Mouse (Mus musculus) testis, adult 2 months (tissue): ENCODE measurements around the gene Fam20c.

Source experiments
- CTCF ChIP-seq: fragments of 200-500 bp; IDR thresholded peaks from 2 replicates; pipeline ENCODE4 v1.5.1; 2012; ENCODE audit warnings: low read depth, mild to moderate bottlenecking, inconsistent platforms, low read length, moderate library complexity; ENCODE audit not compliant: control insufficient read depth, insufficient read depth, insufficient replicate concordance
- POLR2A ChIP-seq: fragments of 200-500 bp; IDR thresholded peaks from 2 replicates; pipeline ENCODE4 v1.6.1; 2012; ENCODE audit warnings: low read depth, mild to moderate bottlenecking, inconsistent platforms, low read length, moderate library complexity; ENCODE audit not compliant: control insufficient read depth

DNA sequence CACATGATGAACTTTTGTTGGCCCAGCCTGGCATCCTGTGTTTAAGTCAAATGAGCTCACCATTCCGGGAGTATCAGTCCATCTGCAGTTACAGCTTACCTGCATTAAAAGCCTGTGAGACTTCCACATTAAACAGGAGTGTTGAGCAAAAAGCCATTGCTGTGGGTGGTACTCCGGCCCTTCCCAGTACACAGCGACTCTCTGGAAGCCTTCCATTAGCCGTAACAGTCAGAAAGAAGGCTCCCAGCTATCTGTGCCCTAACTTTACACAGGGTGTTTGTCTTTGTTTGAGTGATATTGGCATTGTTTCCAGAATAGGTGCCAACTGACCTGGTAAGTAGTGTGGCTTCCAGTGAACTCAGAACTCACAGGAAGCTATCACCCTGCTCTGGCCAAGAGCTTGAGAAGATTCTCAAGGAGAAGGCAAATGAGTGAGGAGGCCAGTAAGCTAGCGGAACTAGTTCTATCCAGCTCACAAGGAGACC, 97.0 kb downstream of the Fam20c start:
- TF ChIP-seq POLR2A (no peak), CTCF (no peak)
